Mouse (Mus musculus) retina, adult 2 months (tissue): ENCODE measurements around the gene Dpy19l3.

Experiments
- DNase-seq: peaks from one replicate; pipeline ENCODE4 v3.0.0-alpha.2; 2012; ENCODE audit warnings: low read depth, low spot score

Dpy19l3 gene

DNA sequence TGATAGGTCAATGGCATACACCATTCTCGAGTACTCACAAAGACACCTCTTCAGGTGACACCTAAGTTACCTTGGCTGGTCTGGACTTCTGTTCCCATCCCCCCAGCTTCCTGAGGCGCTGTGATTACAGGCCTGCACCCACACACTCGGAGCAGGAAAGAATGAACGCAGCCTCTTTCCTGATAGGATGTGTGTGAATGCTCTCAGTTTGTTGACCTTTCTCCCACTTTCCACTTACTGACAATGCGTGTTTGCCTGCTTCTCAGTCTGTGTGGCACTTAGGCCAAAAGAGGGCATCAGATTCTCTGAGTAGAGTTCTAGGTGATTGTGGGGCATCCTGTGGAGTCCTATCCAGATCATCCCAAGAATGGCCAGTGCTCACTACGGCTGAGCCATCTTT, 114.2 kb downstream of the Dpy19l3 start:
- DNase-seq: no peak

DNA sequence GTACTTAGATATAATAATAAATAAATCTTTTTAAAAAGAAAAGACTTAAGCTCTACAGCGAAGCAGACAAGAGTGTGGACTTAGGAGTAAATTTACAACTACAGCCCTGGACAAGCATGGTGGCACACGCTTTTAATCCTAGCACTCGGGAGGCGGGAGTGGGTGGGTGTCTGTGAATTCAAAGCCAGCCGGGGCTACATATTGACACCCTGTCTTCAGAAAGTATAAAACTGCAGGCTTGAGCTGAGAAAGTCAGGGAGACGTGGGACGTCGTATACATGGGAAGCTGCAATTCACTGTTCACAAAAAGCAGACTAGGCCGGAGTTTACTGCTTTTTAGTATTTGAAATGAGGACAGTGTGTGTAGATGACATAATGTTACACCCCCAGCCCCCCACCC, 117.4 kb downstream of the Dpy19l3 start:
- no peak for DNase-seq

DNA sequence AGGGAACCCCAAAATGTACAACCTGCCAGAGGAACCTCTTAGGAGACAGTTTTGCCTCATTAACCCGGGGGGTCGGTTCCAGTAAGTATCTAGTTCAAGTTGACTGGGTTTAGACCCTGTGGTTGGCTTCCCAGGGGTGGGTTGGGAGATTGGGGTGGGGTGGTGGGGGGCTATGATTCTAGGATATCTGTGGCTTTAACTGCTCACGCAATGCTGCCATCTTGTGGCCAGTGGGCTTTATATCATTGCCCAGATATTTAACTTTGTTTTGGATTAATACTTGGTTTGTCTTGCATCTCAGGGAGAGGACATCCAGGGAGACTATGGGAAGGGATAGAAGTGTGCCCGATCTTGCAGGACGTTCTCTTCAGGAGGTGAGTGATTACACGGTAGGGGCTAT, 118.0 kb downstream of the Dpy19l3 start:
- no peak for DNase-seq
